Mouse (Mus musculus): ENCODE data around the gene Bcl2l11. TPM values are rescaled to one million over a fixed set of nuclear protein-coding genes. Genes with fewer than 3 reads are reported as not detected.
A peak's percentile ranks its signal among the peaks of the same experiment; 100 is the strongest.

Gene Bcl2l11
- total RNA-seq, 2 experiments from 2014 or later: 5.6 to 6.3 TPM

GRCm38 (mm10) chr2:128137480-128138276 lies 11.8 kb downstream of the Bcl2l11 start:
- no peak for DNase-seq (ENCODE audit: low spot score in 2 of 2)

GRCm38 (mm10) chr2:128138924-128139323 lies 13.1 kb downstream of the Bcl2l11 start:
- no peak for DNase-seq (ENCODE audit: low spot score in 2 of 2)

- DNase-seq (ENCODE audit: low spot score in 2 of 2): no peak
These were observed 13.9 kb downstream of the Bcl2l11 start for GRCm38 (mm10) chr2:128139781-128140180.

GRCm38 (mm10) chr2:128140183-128140582 lies 14.3 kb downstream of the Bcl2l11 start:
- DNase-seq (ENCODE audit: low spot score in 2 of 2): no peak

GRCm38 (mm10) chr2:128143992-128144391 lies 18.2 kb downstream of the Bcl2l11 start:
- no peak for DNase-seq (ENCODE audit: low spot score in 2 of 2)

- no peak for DNase-seq (ENCODE audit: low spot score in 2 of 2)
These were observed 19.6 kb downstream of the Bcl2l11 start for GRCm38 (mm10) chr2:128145433-128145832.

- no peak for DNase-seq (ENCODE audit: low spot score in 2 of 2)
These were observed 23.8 kb downstream of the Bcl2l11 start for GRCm38 (mm10) chr2:128149596-128149995.

GRCm38 (mm10) chr2:128152211-128152610 lies 26.4 kb downstream of the Bcl2l11 start:
- DNase-seq (ENCODE audit: low spot score in 2 of 2): no peak

GRCm38 (mm10) chr2:128152845-128153550 lies 27.2 kb downstream of the Bcl2l11 start:
- DNase-seq (ENCODE audit: low spot score in 2 of 2): no peak

GRCm38 (mm10) chr2:128153551-128153910 lies 27.7 kb downstream of the Bcl2l11 start:
- no peak for DNase-seq (ENCODE audit: low spot score in 2 of 2)

GRCm38 (mm10) chr2:128155412-128156066 lies 29.7 kb downstream of the Bcl2l11 start:
- DNase-seq (ENCODE audit: low spot score in 2 of 2): no peak

- no peak for DNase-seq (ENCODE audit: low spot score in 2 of 2)
These were observed 30.2 kb downstream of the Bcl2l11 start for GRCm38 (mm10) chr2:128156067-128156462.

- no peak for DNase-seq (ENCODE audit: low spot score in 2 of 2)
These were observed 30.9 kb downstream of the Bcl2l11 start for GRCm38 (mm10) chr2:128156557-128157412.

- DNase-seq (ENCODE audit: low spot score in 2 of 2): no peak
These were observed 33.0 kb downstream of the Bcl2l11 start for GRCm38 (mm10) chr2:128158734-128159410.

GRCm38 (mm10) chr2:128159619-128160125 lies 33.8 kb downstream of the Bcl2l11 start:
- DNase-seq (ENCODE audit: low spot score in 2 of 2): no peak

GRCm38 (mm10) chr2:128163177-128163576 lies 37.3 kb downstream of the Bcl2l11 start:
- DNase-seq (ENCODE audit: low spot score in 2 of 2): no peak

- DNase-seq (ENCODE audit: low spot score in 2 of 2): peak; percentile 23 to 52
These were observed 41.0 kb downstream of the Bcl2l11 start for GRCm38 (mm10) chr2:128166623-128167423.

GRCm38 (mm10) chr2:128167930-128168329 lies 42.1 kb downstream of the Bcl2l11 start:
- no peak for DNase-seq (ENCODE audit: low spot score in 2 of 2)

- no peak for DNase-seq (ENCODE audit: low spot score in 2 of 2)
These were observed 43.6 kb downstream of the Bcl2l11 start for GRCm38 (mm10) chr2:128169486-128169885.

Measured in left cerebral cortex, adult 18-20 months (tissue).